Mouse (Mus musculus): ENCODE measurements at regions not wholly inside any gene's neighbourhood (a gene's known extent, or its start where the extent isn't known, plus 50 kb on each side); places are given as distances from the start of the nearest gene placed in this dataset.

DNA sequence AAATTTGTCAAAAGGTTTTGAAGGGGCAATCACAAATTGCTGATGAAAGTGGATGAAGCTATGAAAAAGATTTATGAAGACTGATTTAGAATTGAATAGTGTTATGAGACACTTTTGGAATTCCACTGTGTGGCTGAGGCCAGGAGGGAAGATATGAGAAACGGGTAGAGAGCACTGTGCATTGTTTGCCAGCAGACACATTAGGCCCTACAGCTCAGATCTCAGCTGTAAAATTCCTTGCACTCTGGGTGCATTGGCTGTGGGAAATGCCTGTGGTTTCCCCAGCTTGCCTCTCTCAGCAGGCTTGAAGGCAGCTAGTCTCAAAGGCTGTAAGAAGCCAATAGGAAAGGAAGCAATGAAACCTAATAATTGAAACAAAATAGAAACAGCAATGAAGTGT lies 444.3 kb downstream of the Bckdhb start:
- Histone ChIP-seq H3K4me1 (ENCODE audit: control insufficient read depth, insufficient read depth, low read length) (no peaks in the 10 kb centered on the region), H3K4me3 (ENCODE audit: low read length) (no peak overlapping the region), H3K36me3 (ENCODE audit: control insufficient read depth, insufficient read depth) (no peaks in the 10 kb centered on the region), H3K9ac (ENCODE audit: low read length) (no peak overlapping the region), H3K4me2 (ENCODE audit: low read depth, low read length) (no peak overlapping the region), H3K27ac (ENCODE audit: low read length) (no peak overlapping the region), H3K9me3 (replicated peaks; ENCODE audit: control insufficient read depth, low read length) (no peaks in the 10 kb centered on the region), H3K27me3 (ENCODE audit: control insufficient read depth, insufficient read depth, low read length) (no peaks in the 10 kb centered on the region)
- 33% methylated on average over 1 of the region's 1 CpGs for WGBS
- ATAC-seq (replicated peaks; ENCODE audit: extremely low read depth, insufficient read depth, low FRiP score): no peak

DNA sequence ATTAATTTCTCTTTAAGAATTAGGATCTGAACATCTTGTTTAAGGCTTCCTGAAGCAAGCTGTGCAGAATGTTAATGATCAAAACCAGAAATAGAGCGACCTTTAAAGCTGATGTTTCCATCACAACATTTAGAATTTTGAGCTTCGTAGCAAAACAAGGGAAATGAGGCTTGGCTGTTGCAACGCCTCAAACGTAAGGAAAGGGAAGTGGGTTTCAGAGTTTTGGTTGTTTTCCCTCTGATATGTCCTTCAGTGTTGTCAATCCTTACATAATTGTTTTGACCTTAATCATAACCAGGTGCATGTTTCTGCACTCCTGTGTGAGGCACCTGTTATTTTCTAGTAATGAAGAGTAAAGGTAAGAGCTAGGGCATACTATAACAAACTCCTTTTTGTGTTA lies 445.3 kb downstream of the Bckdhb start:
- no peak overlapping the region for H3K4me3 ChIP-seq (ENCODE audit: low read length)
- no peak for ATAC-seq (replicated peaks; ENCODE audit: extremely low read depth, insufficient read depth, low FRiP score)
- no peaks in the 10 kb centered on the region for H3K9me3 ChIP-seq (replicated peaks; ENCODE audit: control insufficient read depth, low read length)
- no peak overlapping the region for H3K27ac ChIP-seq (ENCODE audit: low read length)
- H3K4me1 ChIP-seq (ENCODE audit: control insufficient read depth, insufficient read depth, low read length): no peaks in the 10 kb centered on the region
- H3K4me2 ChIP-seq (ENCODE audit: low read depth, low read length): no peak overlapping the region
- H3K36me3 ChIP-seq (ENCODE audit: control insufficient read depth, insufficient read depth): no peaks in the 10 kb centered on the region
- no peak overlapping the region for H3K9ac ChIP-seq (ENCODE audit: low read length)
- H3K27me3 ChIP-seq (ENCODE audit: control insufficient read depth, insufficient read depth, low read length): no peaks in the 10 kb centered on the region
- WGBS: 65% methylated on average over 4 of the region's 4 CpGs

DNA sequence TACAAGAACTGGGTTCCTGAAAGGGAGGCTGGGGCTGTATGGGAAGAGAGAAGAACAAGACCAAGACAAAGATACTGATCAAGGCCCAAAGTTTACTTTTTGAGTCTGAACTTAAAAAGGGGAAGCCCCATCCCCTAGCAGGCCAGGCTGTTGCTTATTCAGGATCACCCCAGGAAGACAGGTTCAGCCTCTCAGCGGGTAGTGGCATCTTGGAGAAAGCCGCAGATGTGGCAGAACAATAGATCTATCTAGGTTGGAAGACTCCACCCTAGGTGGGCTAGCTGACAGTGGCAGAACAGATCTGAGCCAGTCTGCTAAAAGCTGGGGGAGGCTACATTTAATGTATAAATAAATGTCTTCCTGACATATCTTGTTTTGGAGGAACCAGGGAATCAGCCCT lies 450.8 kb downstream of the Bckdhb start:
- 63% methylated on average over 2 of the region's 2 CpGs for WGBS
- Histone ChIP-seq H3K27me3 (ENCODE audit: control insufficient read depth, insufficient read depth, low read length) (no peaks in the 10 kb centered on the region), H3K4me2 (ENCODE audit: low read depth, low read length) (no peak overlapping the region), H3K27ac (ENCODE audit: low read length) (no peak overlapping the region), H3K4me1 (ENCODE audit: control insufficient read depth, insufficient read depth, low read length) (no peaks in the 10 kb centered on the region), H3K9me3 (replicated peaks; ENCODE audit: control insufficient read depth, low read length) (no peaks in the 10 kb centered on the region), H3K9ac (ENCODE audit: low read length) (no peak overlapping the region), H3K36me3 (ENCODE audit: control insufficient read depth, insufficient read depth) (no peaks in the 10 kb centered on the region), H3K4me3 (ENCODE audit: low read length) (no peak overlapping the region)
- no peak for ATAC-seq (replicated peaks; ENCODE audit: extremely low read depth, insufficient read depth, low FRiP score)

DNA sequence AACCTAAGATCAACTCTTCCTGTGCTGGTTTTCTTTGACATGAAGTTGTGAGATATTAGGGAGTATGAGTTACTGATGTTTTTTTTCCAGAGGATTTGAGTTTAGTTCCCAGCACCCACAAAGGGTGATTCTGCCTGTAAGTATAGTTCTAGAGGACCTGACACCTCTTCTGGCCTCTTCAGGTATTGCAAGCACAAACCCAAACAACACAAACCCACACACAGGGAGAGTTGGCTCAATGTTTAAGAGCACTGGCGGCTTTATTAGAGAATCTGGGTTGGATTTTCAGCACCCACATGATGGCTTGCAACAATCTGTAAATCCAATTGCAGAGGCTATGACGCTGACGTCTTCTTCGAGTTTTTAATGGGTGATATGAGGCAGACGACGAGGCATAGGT lies 451.7 kb downstream of the Bckdhb start:
- Histone ChIP-seq H3K27ac (ENCODE audit: low read length) (no peak overlapping the region), H3K4me2 (ENCODE audit: low read depth, low read length) (no peak overlapping the region), H3K36me3 (ENCODE audit: control insufficient read depth, insufficient read depth) (no peaks in the 10 kb centered on the region), H3K27me3 (ENCODE audit: control insufficient read depth, insufficient read depth, low read length) (no peaks in the 10 kb centered on the region), H3K9me3 (replicated peaks; ENCODE audit: control insufficient read depth, low read length) (no peaks in the 10 kb centered on the region), H3K4me3 (ENCODE audit: low read length) (no peak overlapping the region), H3K9ac (ENCODE audit: low read length) (no peak overlapping the region), H3K4me1 (ENCODE audit: control insufficient read depth, insufficient read depth, low read length) (no peaks in the 10 kb centered on the region)
- ATAC-seq (replicated peaks; ENCODE audit: extremely low read depth, insufficient read depth, low FRiP score): no peak
- 91% methylated on average over 6 of the region's 6 CpGs for WGBS

DNA sequence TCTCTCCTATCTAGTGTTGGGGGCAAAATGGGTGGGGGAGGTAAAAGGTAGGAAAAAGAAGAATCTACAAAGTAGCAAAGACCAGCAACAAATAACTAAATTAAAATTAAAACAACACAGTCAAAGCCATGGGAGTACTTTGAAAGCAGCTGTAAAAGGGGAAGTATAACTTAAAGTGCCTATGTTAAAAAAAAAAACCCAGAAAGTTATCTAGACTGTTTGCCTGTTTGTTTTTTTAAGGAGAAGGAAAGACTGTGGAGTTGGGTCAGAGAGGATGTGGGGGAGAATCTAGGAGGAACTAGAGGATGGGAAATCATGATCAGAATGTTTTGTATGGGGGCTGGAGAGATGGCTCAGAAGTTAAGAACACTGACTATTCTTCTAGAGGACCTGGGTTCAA lies 457.0 kb downstream of the Bckdhb start:
- Histone ChIP-seq H3K4me3 (ENCODE audit: low read length) (no peak overlapping the region), H3K27ac (ENCODE audit: low read length) (no peak overlapping the region), H3K4me2 (ENCODE audit: low read depth, low read length) (no peak overlapping the region), H3K36me3 (ENCODE audit: control insufficient read depth, insufficient read depth) (no peaks in the 10 kb centered on the region), H3K4me1 (ENCODE audit: control insufficient read depth, insufficient read depth, low read length) (no peaks in the 10 kb centered on the region), H3K9me3 (replicated peaks; ENCODE audit: control insufficient read depth, low read length) (no peaks in the 10 kb centered on the region), H3K27me3 (ENCODE audit: control insufficient read depth, insufficient read depth, low read length) (no peaks in the 10 kb centered on the region), H3K9ac (ENCODE audit: low read length) (no peak overlapping the region)
- no peak for ATAC-seq (replicated peaks; ENCODE audit: extremely low read depth, insufficient read depth, low FRiP score)

DNA sequence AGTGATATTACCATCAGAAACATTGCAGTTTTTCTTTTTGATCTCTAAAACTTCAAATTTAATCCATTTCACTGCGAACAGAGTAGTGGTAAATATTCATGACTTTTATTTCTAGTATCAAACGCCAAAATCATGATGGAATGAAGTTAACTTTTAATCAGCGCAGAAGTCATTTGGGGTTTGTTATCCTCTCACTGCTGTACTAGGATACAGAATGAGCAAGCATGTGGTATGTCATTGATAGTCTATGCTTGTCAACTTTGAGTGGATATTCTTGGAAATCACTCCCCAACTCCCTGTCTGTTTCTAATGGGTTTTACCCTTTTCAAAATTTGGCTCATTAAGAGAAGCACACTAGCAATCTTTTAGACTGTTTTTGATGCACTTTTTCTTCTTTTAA lies 464.9 kb downstream of the Bckdhb start:
- no peaks in the 10 kb centered on the region for H3K4me1 ChIP-seq (ENCODE audit: control insufficient read depth, insufficient read depth, low read length)
- no peak overlapping the region for H3K9ac ChIP-seq (ENCODE audit: low read length)
- H3K9me3 ChIP-seq (replicated peaks; ENCODE audit: control insufficient read depth, low read length): no peaks in the 10 kb centered on the region
- H3K4me2 ChIP-seq (ENCODE audit: low read depth, low read length): no peak overlapping the region
- H3K4me3 ChIP-seq (ENCODE audit: low read length): no peak overlapping the region
- ATAC-seq (replicated peaks; ENCODE audit: extremely low read depth, insufficient read depth, low FRiP score): no peak
- H3K27ac ChIP-seq (ENCODE audit: low read length): no peak overlapping the region
- 87% methylated on average over 3 of the region's 3 CpGs for WGBS
- no peaks in the 10 kb centered on the region for H3K27me3 ChIP-seq (ENCODE audit: control insufficient read depth, insufficient read depth, low read length)
- H3K36me3 ChIP-seq (ENCODE audit: control insufficient read depth, insufficient read depth): no peaks in the 10 kb centered on the region

DNA sequence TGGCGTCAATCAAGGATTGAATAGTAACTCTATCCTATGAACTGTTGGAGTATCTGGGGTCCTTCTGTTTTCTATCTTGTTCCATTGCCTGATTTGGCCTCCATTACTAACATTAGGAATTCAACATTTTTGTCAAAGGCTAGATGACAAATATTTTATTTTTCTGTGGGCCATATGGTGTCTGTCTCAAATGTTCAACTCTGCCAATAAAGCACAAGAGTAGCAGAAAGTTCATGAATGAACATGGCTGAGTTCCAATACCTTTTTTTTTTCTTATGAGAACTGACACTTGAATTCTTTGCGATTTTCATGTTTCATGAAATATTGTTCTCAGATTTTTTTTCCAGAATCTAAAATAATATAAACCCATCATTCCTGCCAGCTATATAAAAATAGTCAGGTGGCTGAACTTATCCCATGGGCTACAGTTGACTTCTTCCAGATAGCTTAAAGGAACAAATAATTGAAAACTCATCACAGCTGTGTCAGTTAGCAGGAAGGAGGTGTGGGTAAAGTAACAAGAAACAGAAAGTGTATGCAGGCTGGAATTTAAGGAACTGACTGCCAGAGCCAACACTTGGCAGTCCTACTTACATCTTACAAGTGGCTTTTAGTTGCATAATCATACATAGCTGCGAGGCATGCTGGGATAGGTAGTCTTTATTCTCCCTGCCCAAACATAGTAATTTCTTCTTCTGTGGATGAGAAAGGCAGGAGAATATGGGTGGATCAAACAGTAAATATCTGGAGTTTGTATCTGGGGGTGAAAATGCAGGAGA lies 469.8 kb downstream of the Bckdhb start:
- no peak overlapping the region for H3K9ac ChIP-seq (ENCODE audit: low read length)
- WGBS: 72% methylated on average over 3 of the region's 3 CpGs
- H3K36me3 ChIP-seq (ENCODE audit: control insufficient read depth, insufficient read depth): no peaks in the 10 kb centered on the region
- no peaks in the 10 kb centered on the region for H3K9me3 ChIP-seq (replicated peaks; ENCODE audit: control insufficient read depth, low read length)
- H3K27ac ChIP-seq (ENCODE audit: low read length): no peak overlapping the region
- H3K4me1 ChIP-seq (ENCODE audit: control insufficient read depth, insufficient read depth, low read length): no peaks in the 10 kb centered on the region
- no peak overlapping the region for H3K4me3 ChIP-seq (ENCODE audit: low read length)
- H3K27me3 ChIP-seq (ENCODE audit: control insufficient read depth, insufficient read depth, low read length): no peaks in the 10 kb centered on the region
- no peak overlapping the region for H3K4me2 ChIP-seq (ENCODE audit: low read depth, low read length)
- no peak for ATAC-seq (replicated peaks; ENCODE audit: extremely low read depth, insufficient read depth, low FRiP score)

DNA sequence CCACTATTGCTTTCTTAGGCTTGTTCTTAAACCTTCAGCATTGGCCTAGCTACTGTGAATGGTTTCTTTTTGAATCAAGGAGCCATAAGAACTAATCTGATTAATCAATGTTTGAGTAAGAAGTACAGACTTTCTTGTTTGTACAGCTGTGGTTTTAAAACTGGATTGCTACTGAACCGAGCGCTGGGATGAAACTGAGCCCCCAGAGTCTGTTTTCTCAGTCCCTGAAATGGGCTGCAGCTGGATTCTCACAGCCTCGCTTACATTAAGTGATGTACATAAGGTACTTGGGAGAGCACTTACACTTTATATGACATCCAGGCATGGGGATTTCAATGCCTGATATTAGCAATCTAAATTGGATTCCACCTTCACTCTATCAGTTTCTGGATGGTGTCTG lies 474.5 kb downstream of the Bckdhb start:
- no peaks in the 10 kb centered on the region for H3K27me3 ChIP-seq (ENCODE audit: control insufficient read depth, insufficient read depth, low read length)
- 71% methylated on average over 3 of the region's 3 CpGs for WGBS
- no peak overlapping the region for H3K4me2 ChIP-seq (ENCODE audit: low read depth, low read length)
- ATAC-seq (replicated peaks; ENCODE audit: extremely low read depth, insufficient read depth, low FRiP score): no peak
- no peaks in the 10 kb centered on the region for H3K9me3 ChIP-seq (replicated peaks; ENCODE audit: control insufficient read depth, low read length)
- H3K27ac ChIP-seq (ENCODE audit: low read length): no peak overlapping the region
- H3K4me3 ChIP-seq (ENCODE audit: low read length): no peak overlapping the region
- no peaks in the 10 kb centered on the region for H3K4me1 ChIP-seq (ENCODE audit: control insufficient read depth, insufficient read depth, low read length)
- no peak overlapping the region for H3K9ac ChIP-seq (ENCODE audit: low read length)
- no peaks in the 10 kb centered on the region for H3K36me3 ChIP-seq (ENCODE audit: control insufficient read depth, insufficient read depth)

DNA sequence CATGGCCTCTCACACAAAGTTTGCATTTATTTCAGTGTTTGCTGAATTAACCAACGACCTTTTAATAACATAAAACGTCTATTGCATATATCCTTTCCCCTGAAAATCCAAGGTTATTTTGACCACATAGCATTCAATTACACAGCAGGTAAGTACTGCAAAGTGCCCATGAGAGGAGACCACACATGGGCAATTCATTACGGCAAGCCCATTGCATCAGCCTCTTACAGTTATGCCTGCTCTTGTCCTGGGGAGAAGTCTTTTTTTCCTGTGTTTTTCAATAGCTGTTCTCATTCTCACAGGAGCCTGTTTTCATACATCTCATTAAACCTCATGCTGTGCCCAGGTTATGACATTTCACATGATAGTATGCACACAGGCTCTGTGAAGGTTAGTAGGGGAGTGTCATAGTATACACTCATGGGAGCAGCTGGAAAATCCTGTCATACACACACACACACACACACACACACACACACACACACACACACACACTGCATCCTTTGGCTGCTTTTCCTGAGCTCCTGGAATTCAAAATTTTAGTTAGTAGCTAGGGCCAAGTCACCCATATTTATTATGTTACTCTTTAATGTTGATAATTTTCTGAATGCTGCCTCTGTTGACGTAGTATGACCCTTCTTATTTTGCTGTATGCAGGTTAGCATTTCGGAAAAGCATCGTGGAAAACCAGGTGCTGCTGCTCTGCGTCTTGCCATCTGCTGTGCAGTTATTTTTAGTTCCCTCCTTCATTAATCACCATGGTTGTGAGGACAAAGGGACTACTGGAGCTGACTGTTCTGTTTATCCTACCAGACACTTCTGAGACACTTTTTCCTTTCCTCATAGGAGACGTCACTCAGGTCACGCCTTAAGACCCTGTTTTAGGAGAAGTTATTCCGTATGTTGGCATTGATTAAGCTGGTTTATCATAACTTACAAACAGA lies 483.6 kb downstream of the Bckdhb start:
- Histone ChIP-seq H3K36me3 (ENCODE audit: control insufficient read depth, insufficient read depth) (no peaks in the 10 kb centered on the region), H3K4me3 (ENCODE audit: low read length) (no peak overlapping the region), H3K9me3 (replicated peaks; ENCODE audit: control insufficient read depth, low read length) (no peaks in the 10 kb centered on the region), H3K27ac (ENCODE audit: low read length) (no peak overlapping the region), H3K4me1 (ENCODE audit: control insufficient read depth, insufficient read depth, low read length) (peaks cover 6% of the 10 kb centered on the region), H3K9ac (ENCODE audit: low read length) (no peak overlapping the region), H3K27me3 (ENCODE audit: control insufficient read depth, insufficient read depth, low read length) (no peaks in the 10 kb centered on the region), H3K4me2 (ENCODE audit: low read depth, low read length) (peak overlapping the region; percentile 28; the same call in 1 of the 2 replicates)
- ATAC-seq (replicated peaks; ENCODE audit: extremely low read depth, insufficient read depth, low FRiP score): no peak
- 36% methylated on average over 10 of the region's 10 CpGs for WGBS

Data from heart, embryonic 16.5 days (tissue).